Mouse (Mus musculus): ENCODE measurements around the gene Mcidas. TPM values are rescaled to one million over a fixed set of nuclear protein-coding genes. Genes with fewer than 3 reads are reported as not detected.
A peak's percentile ranks its signal among the peaks of the same experiment; 100 is the strongest.

The Mcidas gene
- polyA plus RNA-seq, 1 experiment from 2014 or later, result not detected

- Histone ChIP-seq H3K27me3 (0 out of 2 replicates have a peak, but pooled peaks cover 3% of the 10 kb centered on the region), H3K9me3 (no peaks in the 10 kb centered on the region), H3K4me2 (replicated peaks) (no peak overlapping the region), H3K4me3 (no peak overlapping the region), H3K4me1 (no peaks in the 10 kb centered on the region), H3K27ac (no peak overlapping the region), H3K9ac (no peak overlapping the region; the same call in 1 of the 2 replicates), H3K36me3 (no peaks in the 10 kb centered on the region)
- ATAC-seq (ENCODE audit: low FRiP score, low read depth), result no peak
- 70% methylated on average over 8 of the region's 8 CpGs for WGBS
These were observed 28.8 kb downstream of the Mcidas start for GRCm38 (mm10) chr13:113022467-113022866.

- Histone ChIP-seq H3K4me3 (no peak overlapping the region), H3K4me2 (replicated peaks) (no peak overlapping the region), H3K9ac (no peak overlapping the region), H3K36me3 (no peaks in the 10 kb centered on the region), H3K27me3 (0 out of 2 replicates have a peak, but pooled peaks cover 3% of the 10 kb centered on the region), H3K9me3 (no peaks in the 10 kb centered on the region), H3K4me1 (no peaks in the 10 kb centered on the region), H3K27ac (no peak overlapping the region)
- ATAC-seq (ENCODE audit: low FRiP score, low read depth), result no peak
- WGBS, result 63% methylated on average over 17 of the region's 17 CpGs
These were observed 29.9 kb downstream of the Mcidas start for GRCm38 (mm10) chr13:113023274-113024143.

GRCm38 (mm10) chr13:113031351-113031750 is 37.7 kb downstream of the Mcidas start:
- H3K27me3 ChIP-seq, result peaks cover 43% of the 10 kb centered on the region
- H3K4me3 ChIP-seq, result peak overlapping the region; percentile 58
- WGBS, result under 1% methylated on average over 7 of the region's 7 CpGs
- H3K9me3 ChIP-seq, result no peaks in the 10 kb centered on the region
- peak overlapping the region; percentile 93 for H3K4me2 ChIP-seq (replicated peaks)
- H3K36me3 ChIP-seq, result no peaks in the 10 kb centered on the region
- H3K27ac ChIP-seq, result no peak overlapping the region
- ATAC-seq (ENCODE audit: low FRiP score, low read depth), result 0 out of 2 replicates have a peak, but pooled peaks have one; percentile 2
- no peak overlapping the region for H3K9ac ChIP-seq
- peaks cover 18% of the 10 kb centered on the region for H3K4me1 ChIP-seq

- Histone ChIP-seq H3K36me3 (no peaks in the 10 kb centered on the region), H3K9ac (peak overlapping the region; percentile 68), H3K4me3 (peak overlapping the region; percentile 58), H3K27ac (no peak overlapping the region), H3K27me3 (peaks cover 43% of the 10 kb centered on the region), H3K4me2 (replicated peaks) (peak overlapping the region; percentile 93), H3K9me3 (no peaks in the 10 kb centered on the region), H3K4me1 (peaks cover 18% of the 10 kb centered on the region)
- under 1% methylated on average over 39 of the region's 40 CpGs for WGBS
- ATAC-seq (ENCODE audit: low FRiP score, low read depth), result peak; percentile 51
These were observed 38.3 kb downstream of the Mcidas start for GRCm38 (mm10) chr13:113031792-113032571.

GRCm38 (mm10) chr13:113032831-113033230 is 39.2 kb downstream of the Mcidas start:
- no peak for ATAC-seq (ENCODE audit: low FRiP score, low read depth)
- Histone ChIP-seq H3K4me2 (replicated peaks) (no peak overlapping the region; the same call in 1 of the 2 replicates), H3K9me3 (no peaks in the 10 kb centered on the region), H3K27me3 (peaks cover 47% of the 10 kb centered on the region), H3K27ac (no peak overlapping the region), H3K36me3 (no peaks in the 10 kb centered on the region), H3K4me3 (no peak overlapping the region), H3K4me1 (peaks cover 18% of the 10 kb centered on the region), H3K9ac (no peak overlapping the region)

- ATAC-seq (ENCODE audit: low FRiP score, low read depth), result no peak
- H3K27ac ChIP-seq, result no peak overlapping the region
- H3K27me3 ChIP-seq, result peaks cover 43% of the 10 kb centered on the region
- H3K4me3 ChIP-seq, result peak overlapping the region; percentile 60
- 2% methylated on average over 11 of the region's 11 CpGs for WGBS
- H3K9ac ChIP-seq, result peak overlapping the region; percentile 73; the same call in 1 of the 2 replicates
- peak overlapping the region; percentile 90 for H3K4me2 ChIP-seq (replicated peaks)
- no peaks in the 10 kb centered on the region for H3K36me3 ChIP-seq
- peaks cover 18% of the 10 kb centered on the region for H3K4me1 ChIP-seq
- H3K9me3 ChIP-seq, result no peaks in the 10 kb centered on the region
These were observed 40.7 kb downstream of the Mcidas start for GRCm38 (mm10) chr13:113034271-113034886.

- H3K4me2 ChIP-seq (replicated peaks), result peak within 1 kb of the TSS; percentile 90
- ATAC-seq (ENCODE audit: low FRiP score, low read depth), result 0 out of 2 replicates have a peak, but pooled peaks have one; percentile 7
- H3K27me3 ChIP-seq, result peaks cover 43% of the 10 kb centered on the region
- H3K36me3 ChIP-seq, result no peaks in the 10 kb centered on the region
- H3K4me1 ChIP-seq, result peaks cover 18% of the 10 kb centered on the region
- H3K9me3 ChIP-seq, result no peaks in the 10 kb centered on the region
- under 1% methylated on average over 46 of the region's 46 CpGs for WGBS
- H3K9ac ChIP-seq, result peak within 1 kb of the TSS; percentile 73
- H3K4me3 ChIP-seq, result peak within 1 kb of the TSS; percentile 60
- H3K27ac ChIP-seq, result no peak within 1 kb of the TSS
These were observed 41.3 kb downstream of the Mcidas start, which contains the start of gene Cdc20b for GRCm38 (mm10) chr13:113034950-113035421. TSS of gene Cdc20b (plus strand) at chr13:113035111.

GRCm38 (mm10) chr13:113035852-113036251 is 42.2 kb downstream of the Mcidas start:
- Histone ChIP-seq H3K27ac (no peak overlapping the region), H3K4me1 (peaks cover 18% of the 10 kb centered on the region), H3K36me3 (no peaks in the 10 kb centered on the region), H3K9ac (no peak overlapping the region), H3K27me3 (peaks cover 43% of the 10 kb centered on the region), H3K4me3 (peak overlapping the region; percentile 60), H3K9me3 (no peaks in the 10 kb centered on the region), H3K4me2 (replicated peaks) (peak overlapping the region; percentile 90)
- 0% methylated on average over 4 of the region's 4 CpGs for WGBS
- peak; percentile 86 for ATAC-seq (ENCODE audit: low FRiP score, low read depth)

- no peak overlapping the region for H3K27ac ChIP-seq
These were observed 51.2 kb downstream of the Mcidas start for GRCm38 (mm10) chr13:113044876-113045275.

GRCm38 (mm10) chr13:113045458-113046110 is 51.9 kb downstream of the Mcidas start:
- Histone ChIP-seq H3K4me2 (replicated peaks) (peak overlapping the region; percentile 79), H3K27ac (peak overlapping the region; percentile 85), H3K36me3 (peaks cover 28% of the 10 kb centered on the region), H3K9me3 (no peaks in the 10 kb centered on the region), H3K4me3 (peak overlapping the region; percentile 69), H3K27me3 (no peaks in the 10 kb centered on the region), H3K4me1 (peaks cover 11% of the 10 kb centered on the region), H3K9ac (peak overlapping the region; percentile 77)
- 10% methylated on average over 18 of the region's 18 CpGs for WGBS
- no peak for ATAC-seq (ENCODE audit: low FRiP score, low read depth)

More at GRCm38 (mm10) chr13:113044876-113045275, 51.2 kb downstream of the Mcidas start:
- peaks cover 11% of the 10 kb centered on the region for H3K4me1 ChIP-seq
- no peaks in the 10 kb centered on the region for H3K9me3 ChIP-seq
- no peaks in the 10 kb centered on the region for H3K27me3 ChIP-seq
- peaks cover 28% of the 10 kb centered on the region for H3K36me3 ChIP-seq
- ATAC-seq (ENCODE audit: low FRiP score, low read depth), result no peak
- peak overlapping the region; percentile 77 for H3K9ac ChIP-seq
- H3K4me3 ChIP-seq, result peak overlapping the region; percentile 69
- WGBS, result 53% methylated on average over 3 of the region's 3 CpGs
- peak overlapping the region; percentile 79 for H3K4me2 ChIP-seq (replicated peaks)

GRCm38 (mm10) chr13:113046211-113046883 is 52.7 kb downstream of the Mcidas start, which contains the start of gene Gpx8:
TSS of gene Gpx8 (minus strand) at chr13:113046410.
- Histone ChIP-seq H3K27me3 (no peaks in the 10 kb centered on the region), H3K9ac (peak within 1 kb of the TSS; percentile 77), H3K27ac (peak within 1 kb of the TSS; percentile 85), H3K9me3 (no peaks in the 10 kb centered on the region), H3K36me3 (peaks cover 25% of the 10 kb centered on the region), H3K4me3 (peak within 1 kb of the TSS; percentile 69), H3K4me1 (peaks cover 11% of the 10 kb centered on the region), H3K4me2 (replicated peaks) (peak within 1 kb of the TSS; percentile 79)
- WGBS, result 5% methylated on average over 21 of the region's 21 CpGs
- peak; percentile 94 for ATAC-seq (ENCODE audit: low FRiP score, low read depth)

Data from limb, embryonic 13.5 days (tissue).